Mouse (Mus musculus) liver, postnatal 0 days (tissue): ENCODE results near the gene Bpifa5.

Experiments
- CTCF ChIP-seq: sonication (generic); IDR thresholded peaks from 2 replicates; pipeline ENCODE4 v1.5.1; 2016; ENCODE audit warnings: antibody characterized with exemption, low read depth
- EP300 ChIP-seq: IDR thresholded peaks from 2 replicates; pipeline ENCODE4 v1.6.1; 2016; ENCODE audit warnings: antibody characterized with exemption, low read depth, mild to moderate bottlenecking

DNA sequence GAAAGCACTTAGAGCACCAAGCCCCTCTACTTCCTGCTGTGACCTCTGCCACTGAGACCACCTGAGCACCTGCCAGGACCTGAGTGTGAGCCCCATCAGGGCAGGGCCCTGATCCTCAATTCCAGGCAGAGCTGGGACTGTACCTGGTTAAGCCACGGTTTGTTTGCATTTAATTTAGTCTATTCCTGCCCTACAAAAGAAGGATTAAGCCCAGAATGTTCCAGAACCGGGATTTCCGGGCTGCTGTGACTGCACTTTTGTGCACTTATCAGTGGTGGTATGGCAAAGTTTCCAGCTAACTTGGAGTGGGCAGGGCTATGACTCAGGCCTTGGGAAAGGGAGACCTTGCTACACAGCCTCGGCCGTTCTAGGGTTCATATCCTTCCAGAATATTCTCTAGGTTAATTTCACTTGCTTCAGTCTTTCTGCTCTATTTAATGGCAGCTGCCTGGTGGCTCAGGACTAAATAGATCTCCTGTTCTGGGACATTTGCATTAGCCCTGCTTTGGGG is 31.6 kb downstream of the Bpifa5 start:
- TF ChIP-seq EP300 (no peak), CTCF (no peak)
